Mouse (Mus musculus) embryonic fibroblast, embryonic 13.5 days (primary cell): ENCODE measurements at regions not wholly inside any gene's neighbourhood (a gene's known extent, or its start where the extent isn't known, plus 50 kb on each side); places are given as distances from the start of the nearest gene placed in this dataset.

ENCODE experiments used
- CTCF ChIP-seq: IDR thresholded peaks from 2 replicates; pipeline ENCODE4 v1.5.1; 2011; ENCODE audit warnings: mild to moderate bottlenecking, control low read depth, low read length, moderate library complexity, borderline replicate concordance; ENCODE audit not compliant: insufficient read depth
- POLR2A ChIP-seq: IDR thresholded peaks from 2 replicates; pipeline ENCODE4 v1.6.1; 2011; ENCODE audit warnings: low read depth, mild to moderate bottlenecking, control low read depth, low read length, moderate library complexity

- TF ChIP-seq POLR2A (no peak), CTCF (no peak)
Measured at GRCm38 (mm10) chr13:84663967-84664366, 441.9 kb downstream of the Tmem161b start.
